Mouse (Mus musculus): ENCODE results near the gene Rapgef1. TPM values are rescaled to one million over a fixed set of nuclear protein-coding genes. Genes with fewer than 3 reads are reported as not detected.

Gene Rapgef1
- polyA plus RNA-seq, 1 experiment from 2014 or later, result 15.5 TPM

DNA sequence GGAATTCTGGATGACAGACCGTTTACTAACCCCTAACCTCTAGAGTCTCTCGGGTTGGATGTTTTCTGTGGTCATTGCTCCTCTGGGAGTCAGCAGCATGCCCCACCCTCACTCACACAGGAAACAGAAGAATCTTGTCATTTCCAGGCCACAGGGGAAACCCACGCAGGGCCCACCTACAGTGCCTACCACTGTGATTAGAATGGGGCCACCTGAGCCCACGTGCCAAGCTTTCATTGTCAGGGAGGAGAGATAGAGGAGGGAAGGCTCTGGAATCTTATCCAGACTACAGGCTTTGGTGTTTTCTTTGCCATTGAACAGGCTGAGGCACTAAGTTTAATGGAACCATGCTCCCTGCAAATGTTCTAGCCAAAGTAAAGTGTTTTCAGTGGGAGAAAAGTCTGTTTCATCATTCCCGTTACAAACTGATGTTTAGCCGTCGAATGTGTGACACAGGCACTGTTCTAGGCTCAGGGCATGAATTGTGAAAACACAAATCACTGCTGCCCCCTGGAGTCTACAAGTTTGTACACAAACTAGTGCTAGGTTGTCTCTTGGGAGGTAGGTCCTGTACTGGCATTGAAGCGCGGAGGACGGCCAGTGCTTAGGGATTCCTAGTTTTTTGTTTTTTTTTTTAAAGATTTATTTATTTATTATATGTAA, 30.4 kb downstream of the Rapgef1 start:
- WGBS, result 76% methylated on average over 10 of the region's 10 CpGs

DNA sequence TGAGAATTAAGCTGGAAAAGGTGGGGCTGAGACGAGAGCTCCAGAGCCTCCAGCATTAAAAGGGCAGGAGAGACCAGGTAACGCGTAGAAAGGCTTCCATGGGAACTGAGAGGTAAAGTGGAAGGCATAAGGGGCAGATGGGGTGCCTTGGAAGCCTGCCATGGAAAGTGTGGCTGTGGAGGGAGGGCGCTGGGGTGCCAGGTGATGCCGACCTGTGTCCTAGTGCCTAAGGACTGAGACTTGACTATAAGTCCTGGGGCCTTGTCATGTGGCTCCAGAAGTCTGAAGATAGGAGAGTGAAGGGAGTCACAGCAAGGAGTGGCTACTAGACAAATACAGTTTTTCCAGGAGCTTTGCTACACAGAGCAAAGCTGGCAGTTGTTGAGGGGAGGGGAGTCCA, 32.4 kb downstream of the Rapgef1 start:
- H3K4me3 ChIP-seq, result no peak overlapping the region
- H3K9me3 ChIP-seq, result no peaks in the 10 kb centered on the region
- H3K4me2 ChIP-seq, result no peak overlapping the region
- H3K27me3 ChIP-seq, result no peaks in the 10 kb centered on the region
- H3K9ac ChIP-seq, result no peak overlapping the region
- no peak for ATAC-seq (ENCODE audit: low read depth)
- no peak overlapping the region for H3K27ac ChIP-seq (replicated peaks)
- H3K4me1 ChIP-seq (replicated peaks), result peaks cover 41% of the 10 kb centered on the region
- H3K36me3 ChIP-seq, result no peaks in the 10 kb centered on the region
- WGBS, result 88% methylated on average over 5 of the region's 5 CpGs

More for the DNA sequence above, 30.4 kb downstream of the Rapgef1 start:
- Histone ChIP-seq H3K27me3 (no peaks in the 10 kb centered on the region), H3K9ac (no peak overlapping the region), H3K36me3 (no peaks in the 10 kb centered on the region), H3K4me3 (no peak overlapping the region), H3K9me3 (no peaks in the 10 kb centered on the region), H3K4me2 (no peak overlapping the region), H3K4me1 (replicated peaks) (peaks cover 49% of the 10 kb centered on the region), H3K27ac (replicated peaks) (no peak overlapping the region; the same call in 1 of the 2 replicates)
- no peak for ATAC-seq (ENCODE audit: low read depth)

DNA sequence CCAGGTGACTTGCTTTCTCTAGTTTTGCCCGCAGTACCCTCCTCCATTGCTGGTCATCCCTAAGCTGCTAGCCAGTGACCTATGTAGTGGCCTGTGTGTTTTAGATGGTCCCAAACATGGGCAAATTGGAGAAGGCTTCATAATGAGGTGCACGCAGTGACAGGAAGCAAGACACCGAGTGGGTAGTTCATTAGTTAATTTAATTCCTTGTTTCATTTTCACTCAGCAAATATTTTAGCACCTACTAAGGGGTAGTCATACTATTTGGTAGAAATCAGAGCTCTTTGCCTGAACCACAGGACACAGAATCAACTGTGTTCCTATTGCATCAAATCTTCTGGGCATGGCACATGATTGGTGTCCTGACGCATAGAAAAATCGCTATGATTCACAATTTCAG, 35.9 kb downstream of the Rapgef1 start:
- no peak overlapping the region for H3K9ac ChIP-seq
- WGBS, result 95% methylated on average over 5 of the region's 5 CpGs
- H3K9me3 ChIP-seq, result no peaks in the 10 kb centered on the region
- H3K4me3 ChIP-seq, result no peak overlapping the region
- no peak overlapping the region for H3K4me2 ChIP-seq
- no peaks in the 10 kb centered on the region for H3K36me3 ChIP-seq
- H3K27ac ChIP-seq (replicated peaks), result no peak overlapping the region
- H3K27me3 ChIP-seq, result no peaks in the 10 kb centered on the region
- H3K4me1 ChIP-seq (replicated peaks), result peaks cover 26% of the 10 kb centered on the region
- no peak for ATAC-seq (ENCODE audit: low read depth)

DNA sequence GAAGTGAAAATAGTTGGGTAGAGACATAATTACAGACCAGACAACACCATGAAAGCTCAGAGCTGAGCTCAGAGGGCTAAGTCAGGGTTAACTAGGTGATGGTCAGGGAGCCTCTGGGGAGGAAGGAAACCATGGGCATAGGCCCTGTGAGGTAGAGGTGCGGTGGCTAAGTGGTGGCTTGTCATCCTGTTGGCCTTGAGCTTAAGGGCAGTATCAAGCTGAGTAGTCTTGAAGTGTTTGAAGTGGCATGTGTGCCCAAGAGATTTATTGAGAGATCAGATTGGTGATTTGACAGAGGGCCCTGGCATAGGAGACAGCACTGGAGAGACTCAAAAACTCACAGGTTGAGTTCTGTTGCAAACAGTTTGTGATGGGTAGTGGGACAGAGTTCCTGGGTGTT, 36.6 kb downstream of the Rapgef1 start:
- H3K27ac ChIP-seq (replicated peaks), result no peak overlapping the region
- ATAC-seq (ENCODE audit: low read depth), result no peak
- no peaks in the 10 kb centered on the region for H3K27me3 ChIP-seq
- no peak overlapping the region for H3K4me2 ChIP-seq
- no peak overlapping the region for H3K4me3 ChIP-seq
- peaks cover 26% of the 10 kb centered on the region for H3K4me1 ChIP-seq (replicated peaks)
- H3K36me3 ChIP-seq, result no peaks in the 10 kb centered on the region
- H3K9ac ChIP-seq, result no peak overlapping the region
- no peaks in the 10 kb centered on the region for H3K9me3 ChIP-seq
- 95% methylated on average over 1 of the region's 1 CpGs for WGBS

DNA sequence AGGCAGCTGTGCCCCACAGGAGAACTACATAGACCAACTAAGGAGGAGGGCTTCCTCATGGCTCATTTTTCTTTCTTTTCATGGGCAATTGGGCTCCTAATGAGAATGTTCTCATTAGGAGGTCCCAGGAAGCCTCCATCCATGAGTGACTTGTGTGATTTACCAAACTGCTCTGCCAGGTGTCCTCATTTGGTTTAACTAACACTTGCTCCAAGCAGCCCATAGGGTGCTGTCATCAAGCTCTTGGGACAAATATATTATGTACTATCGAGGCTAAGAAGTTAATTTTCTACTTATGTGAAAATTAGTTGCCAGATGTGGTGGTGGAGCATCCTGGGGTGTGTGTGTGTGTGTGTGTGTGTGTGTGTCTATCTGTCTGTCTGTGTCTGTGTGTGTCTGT, 37.6 kb downstream of the Rapgef1 start:
- Histone ChIP-seq H3K36me3 (no peaks in the 10 kb centered on the region), H3K27ac (replicated peaks) (no peak overlapping the region), H3K4me2 (no peak overlapping the region), H3K4me1 (replicated peaks) (peaks cover 24% of the 10 kb centered on the region), H3K4me3 (no peak overlapping the region), H3K9ac (no peak overlapping the region), H3K27me3 (no peaks in the 10 kb centered on the region), H3K9me3 (no peaks in the 10 kb centered on the region)
- ATAC-seq (ENCODE audit: low read depth), result peak; percentile 57; the same call in 1 of the 2 replicates
- WGBS, result 39% methylated on average over 1 of the region's 1 CpGs

DNA sequence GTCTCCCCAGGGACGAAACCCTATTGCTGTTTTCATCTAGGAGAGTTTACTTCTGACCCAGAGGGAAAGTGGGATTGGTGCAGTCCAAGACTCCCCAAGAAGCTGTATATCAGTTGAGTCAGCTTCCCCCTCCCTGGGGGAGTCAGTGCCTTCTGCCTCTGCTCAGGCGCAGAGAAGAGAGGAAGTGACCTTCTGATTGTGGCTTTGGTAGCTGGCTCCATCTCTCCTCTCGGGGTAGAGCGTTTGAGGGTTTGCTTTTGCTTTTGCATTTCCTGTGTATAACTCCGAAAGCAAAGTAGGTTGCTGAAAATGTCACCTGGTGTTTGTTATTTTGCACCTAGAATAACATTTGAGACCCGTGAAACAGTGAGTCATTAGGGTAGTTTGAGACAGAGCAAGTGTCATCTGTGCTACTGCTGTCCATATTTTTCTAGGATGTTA, 42.3 kb downstream of the Rapgef1 start:
- no peak for ATAC-seq (ENCODE audit: low read depth)
- no peaks in the 10 kb centered on the region for H3K27me3 ChIP-seq
- no peaks in the 10 kb centered on the region for H3K36me3 ChIP-seq
- peaks cover 34% of the 10 kb centered on the region for H3K4me1 ChIP-seq (replicated peaks)
- H3K4me3 ChIP-seq, result no peak overlapping the region
- no peak overlapping the region for H3K27ac ChIP-seq (replicated peaks)
- no peak overlapping the region for H3K4me2 ChIP-seq
- H3K9ac ChIP-seq, result no peak overlapping the region
- 74% methylated on average over 6 of the region's 6 CpGs for WGBS
- no peaks in the 10 kb centered on the region for H3K9me3 ChIP-seq

DNA sequence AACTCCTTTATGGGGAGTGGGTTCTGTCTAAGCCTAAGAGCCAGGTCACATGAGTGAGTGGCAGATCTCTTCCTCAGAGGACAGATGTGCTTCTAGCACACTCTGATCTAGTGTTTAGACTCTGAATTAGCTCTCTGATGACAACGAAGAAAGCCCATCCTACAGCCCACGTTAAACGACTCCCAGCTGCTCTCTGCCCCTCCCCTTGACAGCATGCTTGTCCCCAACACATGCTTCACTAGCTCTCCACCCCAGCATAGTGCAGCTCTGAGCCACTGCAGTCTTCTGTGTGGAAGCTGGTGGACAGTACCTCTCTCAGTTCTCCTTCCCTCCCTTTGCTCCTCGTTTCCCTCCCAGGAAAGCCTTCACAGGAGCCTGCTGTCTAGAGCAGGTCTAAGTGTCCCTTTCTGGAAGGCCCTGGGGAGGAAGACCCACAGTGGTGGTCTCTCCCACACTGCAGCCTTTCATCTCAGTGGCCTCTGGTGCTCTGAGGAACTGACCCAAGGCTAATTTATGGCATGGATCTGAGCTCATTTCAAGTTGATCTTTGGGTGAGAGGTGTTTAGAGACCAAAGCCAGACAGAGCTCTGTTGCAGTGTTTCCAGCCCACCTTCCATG, 43.8 kb downstream of the Rapgef1 start:
- WGBS, result 16% methylated on average over 4 of the region's 4 CpGs
- Histone ChIP-seq H3K9ac (peak overlapping the region; percentile 26; the same call in 1 of the 2 replicates), H3K4me3 (no peak overlapping the region), H3K4me2 (no peak overlapping the region), H3K36me3 (no peaks in the 10 kb centered on the region), H3K27me3 (no peaks in the 10 kb centered on the region), H3K27ac (replicated peaks) (peak overlapping the region; percentile 28; the same call in 1 of the 2 replicates), H3K4me1 (replicated peaks) (peaks cover 32% of the 10 kb centered on the region), H3K9me3 (no peaks in the 10 kb centered on the region)
- 0 out of 2 replicates have a peak, but pooled peaks have one; percentile 40 for ATAC-seq (ENCODE audit: low read depth)

DNA sequence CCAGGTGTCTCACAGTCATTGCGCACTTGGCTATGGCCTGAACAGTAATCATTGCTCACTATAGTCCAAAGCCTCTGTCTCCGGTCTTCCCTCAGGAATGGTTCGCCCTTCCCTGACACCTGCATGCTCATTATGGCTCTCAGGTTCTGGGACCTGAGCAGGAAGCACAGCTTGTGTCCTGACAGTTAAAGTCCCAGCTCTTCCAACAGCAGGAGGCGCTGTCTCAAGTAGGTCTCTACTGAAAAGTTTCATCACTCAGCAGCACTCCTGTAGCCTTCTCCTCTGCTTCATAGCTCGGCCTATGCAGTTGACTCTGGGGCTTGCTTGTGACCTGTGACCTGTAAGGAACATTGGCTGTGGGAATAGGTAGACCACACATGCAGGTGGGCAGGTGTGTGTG, 45.9 kb downstream of the Rapgef1 start:
- Histone ChIP-seq H3K4me1 (replicated peaks) (peaks cover 50% of the 10 kb centered on the region), H3K27ac (replicated peaks) (no peak overlapping the region), H3K9me3 (no peaks in the 10 kb centered on the region), H3K27me3 (no peaks in the 10 kb centered on the region), H3K36me3 (no peaks in the 10 kb centered on the region), H3K9ac (no peak overlapping the region), H3K4me3 (no peak overlapping the region), H3K4me2 (no peak overlapping the region)
- WGBS, result 94% methylated on average over 5 of the region's 5 CpGs
- no peak for ATAC-seq (ENCODE audit: low read depth)

DNA sequence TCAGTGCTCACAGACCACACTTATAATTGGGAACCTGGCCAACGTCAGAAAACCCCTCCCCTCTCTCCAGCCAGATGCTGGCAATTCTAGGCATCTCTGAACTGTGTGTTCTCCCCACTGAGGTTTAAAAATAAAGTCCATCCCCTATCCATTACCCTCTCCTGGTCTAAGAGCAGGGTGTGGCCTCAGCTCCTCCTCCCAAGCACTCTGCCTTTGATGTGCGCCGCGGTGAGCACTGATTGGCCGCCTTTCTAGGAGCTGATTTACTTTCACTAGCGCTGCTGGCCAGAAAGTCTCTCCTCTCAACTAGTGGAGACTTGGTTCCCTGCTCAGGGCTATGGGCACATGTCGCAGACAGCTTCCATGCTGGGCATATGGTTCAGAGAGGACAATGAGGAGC, 47.1 kb downstream of the Rapgef1 start:
- WGBS, result 3% methylated on average over 7 of the region's 7 CpGs
- H3K27me3 ChIP-seq, result no peaks in the 10 kb centered on the region
- peaks cover 58% of the 10 kb centered on the region for H3K4me1 ChIP-seq (replicated peaks)
- no peak overlapping the region for H3K27ac ChIP-seq (replicated peaks)
- ATAC-seq (ENCODE audit: low read depth), result no peak
- H3K36me3 ChIP-seq, result no peaks in the 10 kb centered on the region
- no peak overlapping the region for H3K4me3 ChIP-seq
- H3K9ac ChIP-seq, result no peak overlapping the region
- H3K4me2 ChIP-seq, result no peak overlapping the region
- no peaks in the 10 kb centered on the region for H3K9me3 ChIP-seq

DNA sequence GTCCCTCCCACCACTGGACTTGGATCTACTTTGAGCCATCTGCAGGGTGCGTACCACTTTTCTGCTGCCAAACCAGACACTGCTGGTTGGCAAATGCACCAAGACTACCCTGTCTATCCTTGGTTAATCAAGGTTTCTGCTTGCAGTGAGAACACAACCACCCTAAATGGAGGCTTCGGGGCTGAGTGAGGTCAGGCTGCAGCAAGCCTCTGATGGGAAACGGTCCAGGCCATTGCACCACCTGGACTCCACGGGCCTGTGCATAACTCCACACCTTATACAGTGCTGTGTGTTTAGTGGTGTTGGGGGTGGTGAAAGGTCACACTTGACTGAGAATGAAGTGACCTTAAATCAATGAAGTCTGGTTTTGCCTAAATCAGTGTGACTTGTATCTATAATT, 47.6 kb downstream of the Rapgef1 start:
- Histone ChIP-seq H3K4me1 (replicated peaks) (peaks cover 60% of the 10 kb centered on the region), H3K27ac (replicated peaks) (no peak overlapping the region), H3K9ac (no peak overlapping the region), H3K4me2 (no peak overlapping the region), H3K4me3 (no peak overlapping the region), H3K27me3 (no peaks in the 10 kb centered on the region), H3K9me3 (no peaks in the 10 kb centered on the region), H3K36me3 (no peaks in the 10 kb centered on the region)
- WGBS, result 75% methylated on average over 4 of the region's 4 CpGs
- ATAC-seq (ENCODE audit: low read depth), result no peak

DNA sequence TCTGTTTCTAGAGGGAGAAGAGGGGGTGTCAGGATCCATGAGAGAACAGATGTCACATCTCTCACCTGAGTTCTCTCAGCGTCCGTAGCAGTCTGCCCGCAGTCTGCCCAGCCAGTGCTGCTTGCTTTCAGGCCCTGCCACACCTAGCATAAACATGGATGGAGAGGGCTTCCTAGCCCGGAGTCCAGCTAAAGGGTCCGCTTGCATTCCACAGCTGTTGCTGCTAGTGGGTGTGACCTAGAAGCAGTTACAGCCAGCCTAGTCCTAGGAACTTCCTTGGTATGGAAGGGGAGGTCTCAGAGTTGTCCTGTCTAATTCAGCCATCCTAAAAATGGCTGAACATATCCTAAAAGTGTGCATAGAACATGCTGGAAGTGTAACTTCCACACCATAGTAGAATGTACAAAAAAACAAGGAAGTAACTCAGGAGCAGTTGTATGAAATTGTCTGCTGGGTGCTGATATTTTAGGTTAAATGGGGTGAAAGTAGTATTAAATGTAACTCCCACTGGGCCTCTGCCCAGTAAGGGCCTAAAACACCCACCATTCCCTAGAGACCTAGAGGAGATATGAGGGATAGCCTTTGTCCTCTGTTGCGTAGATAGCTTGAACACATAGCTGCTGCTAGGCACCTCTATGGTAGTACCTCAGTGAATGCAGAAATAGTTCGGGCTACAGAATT, 48.6 kb downstream of the Rapgef1 start:
- 86% methylated on average over 7 of the region's 7 CpGs for WGBS
- no peak overlapping the region for H3K9ac ChIP-seq
- no peak overlapping the region for H3K4me3 ChIP-seq
- peaks cover 57% of the 10 kb centered on the region for H3K4me1 ChIP-seq (replicated peaks)
- no peaks in the 10 kb centered on the region for H3K9me3 ChIP-seq
- H3K27me3 ChIP-seq, result no peaks in the 10 kb centered on the region
- H3K27ac ChIP-seq (replicated peaks), result no peak overlapping the region
- no peaks in the 10 kb centered on the region for H3K36me3 ChIP-seq
- H3K4me2 ChIP-seq, result no peak overlapping the region
- ATAC-seq (ENCODE audit: low read depth), result no peak

DNA sequence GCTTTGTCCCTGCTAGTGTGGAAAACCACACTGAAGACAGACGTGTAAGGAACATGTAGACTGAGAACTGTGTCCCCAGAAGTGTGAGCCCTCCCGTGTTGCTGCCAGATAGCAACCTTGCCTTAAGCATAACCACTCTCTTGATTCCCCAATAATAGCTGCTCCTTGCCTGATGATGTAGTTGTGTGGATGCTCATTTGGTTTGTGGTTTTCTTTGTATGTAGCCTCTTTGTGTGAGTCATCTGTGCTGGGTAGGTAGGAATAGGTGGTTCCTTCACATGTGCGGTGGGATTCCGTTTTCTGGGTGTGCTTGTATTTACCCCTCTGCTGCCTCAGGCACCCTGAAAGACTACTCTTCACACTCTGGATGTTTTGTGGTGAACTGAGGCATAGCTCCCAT, 49.4 kb downstream of the Rapgef1 start:
- Histone ChIP-seq H3K9me3 (no peaks in the 10 kb centered on the region), H3K4me3 (no peak overlapping the region), H3K27ac (replicated peaks) (no peak overlapping the region), H3K9ac (no peak overlapping the region), H3K4me2 (no peak overlapping the region), H3K27me3 (no peaks in the 10 kb centered on the region), H3K4me1 (replicated peaks) (peaks cover 51% of the 10 kb centered on the region), H3K36me3 (no peaks in the 10 kb centered on the region)
- ATAC-seq (ENCODE audit: low read depth), result no peak
- 88% methylated on average over 4 of the region's 4 CpGs for WGBS

All from neural tube, embryonic 13.5 days (tissue).